Mouse (Mus musculus) thymus, adult 2 months (tissue): ENCODE measurements around the gene Fam76b. TPM values are rescaled to one million over a fixed set of nuclear protein-coding genes. Genes with fewer than 3 reads are reported as not detected.
A peak's percentile ranks its signal among the peaks of the same experiment; 100 is the strongest.

Source experiments
- DNase-seq: peaks from one replicate; pipeline ENCODE4 v3.0.0; 2021
- H3K27ac ChIP-seq: fragments of 200-500 bp; 2 replicates; pipeline ENCODE4 v1.5.1; 2012; ENCODE audit warnings: low read length, control low read depth; ENCODE audit not compliant: control insufficient read depth, insufficient read depth
- H3K27me3 ChIP-seq: fragments of 200-500 bp; 2 replicates; pipeline ENCODE4 v1.6.1; 2012; ENCODE audit warnings: mild to moderate bottlenecking, low read length, moderate library complexity, mixed read lengths; ENCODE audit not compliant: control insufficient read depth, insufficient read depth
- H3K36me3 ChIP-seq: fragments of 200-500 bp; 2 replicates; pipeline ENCODE4 v1.6.1; 2012; ENCODE audit warnings: mild to moderate bottlenecking, low read length, moderate library complexity; ENCODE audit not compliant: control insufficient read depth, insufficient read depth
- H3K4me1 ChIP-seq: fragments of 200-500 bp; replicated peaks from 2 replicates; pipeline ENCODE4 v1.6.1; 2012; ENCODE audit warnings: low read length; ENCODE audit not compliant: control insufficient read depth, insufficient read depth
- H3K4me3 ChIP-seq: fragments of 200-500 bp; 2 replicates; pipeline ENCODE4 v1.5.1; 2012; ENCODE audit warnings: mild to moderate bottlenecking, low read length, control low read depth, moderate library complexity; ENCODE audit not compliant: control insufficient read depth, insufficient read depth
- CTCF ChIP-seq: fragments of 200-500 bp; IDR thresholded peaks from 2 replicates; pipeline ENCODE4 v1.5.1; 2012; ENCODE audit warnings: mild to moderate bottlenecking, control low read depth, low read length, moderate library complexity, borderline replicate concordance; ENCODE audit not compliant: control insufficient read depth, poor library complexity, insufficient read depth; ENCODE audit errors: extremely low read depth
- POLR2A ChIP-seq: fragments of 200-500 bp; IDR thresholded peaks from 2 replicates; pipeline ENCODE4 v1.6.1; 2012; ENCODE audit warnings: mild to moderate bottlenecking, low read length, control low read depth, moderate library complexity; ENCODE audit not compliant: control insufficient read depth, poor library complexity, insufficient read depth; ENCODE audit errors: extremely low read depth
- WGBS: fragments of 180-500 bp; shearing (Covaris S2); methylation state at CpG from one replicate; pipeline ENCODE4 v1.1.7; 2018; 5-methylcytosine and 5-hydroxymethylcytosine counted together
- polyA plus RNA-seq: library from polyadenylated mRNA; depleted of rRNA; stranded (reverse); fragments of >200 nt; gene quantifications from 2 replicates; pipeline ENCODE4 v1.2.3, GENCODE M21; 2012

Gene Fam76b
- polyA plus RNA-seq, 1 experiment, result 17.2 TPM

- Histone ChIP-seq H3K27ac (no peak overlapping the region), H3K36me3 (no peaks in the 10 kb centered on the region), H3K4me1 (no peaks in the 10 kb centered on the region), H3K4me3 (no peak overlapping the region), H3K27me3 (no peaks in the 10 kb centered on the region)
- DNase-seq, result no peak
- WGBS, result 86% methylated on average over 2 of the region's 2 CpGs
- TF ChIP-seq POLR2A, result no peak
- TF ChIP-seq CTCF, result no peak
Measured at GRCm38 (mm10) chr9:13882478-13882877, 55.0 kb downstream of the Fam76b start.

GRCm38 (mm10) chr9:13888981-13889380 is 61.5 kb downstream of the Fam76b start:
- H3K4me3 ChIP-seq, result no peak overlapping the region
- no peaks in the 10 kb centered on the region for H3K27me3 ChIP-seq
- H3K4me1 ChIP-seq, result no peaks in the 10 kb centered on the region
- WGBS, result 82% methylated on average over 5 of the region's 5 CpGs
- no peak for TF ChIP-seq CTCF
- no peak for TF ChIP-seq POLR2A
- no peak overlapping the region for H3K27ac ChIP-seq
- H3K36me3 ChIP-seq, result no peaks in the 10 kb centered on the region
- no peak for DNase-seq

GRCm38 (mm10) chr9:13889657-13890056 is 62.1 kb downstream of the Fam76b start:
- H3K36me3 ChIP-seq, result no peaks in the 10 kb centered on the region
- H3K4me1 ChIP-seq, result no peaks in the 10 kb centered on the region
- 21% methylated on average over 9 of the region's 9 CpGs for WGBS
- TF ChIP-seq CTCF (peak; percentile 69; the same call in 1 of the 2 replicates), POLR2A (no peak)
- no peaks in the 10 kb centered on the region for H3K27me3 ChIP-seq
- H3K4me3 ChIP-seq, result no peak overlapping the region
- peak; percentile 71 for DNase-seq
- H3K27ac ChIP-seq, result no peak overlapping the region

GRCm38 (mm10) chr9:13890171-13890570 is 62.7 kb downstream of the Fam76b start:
- H3K27me3 ChIP-seq, result no peaks in the 10 kb centered on the region

DNA sequence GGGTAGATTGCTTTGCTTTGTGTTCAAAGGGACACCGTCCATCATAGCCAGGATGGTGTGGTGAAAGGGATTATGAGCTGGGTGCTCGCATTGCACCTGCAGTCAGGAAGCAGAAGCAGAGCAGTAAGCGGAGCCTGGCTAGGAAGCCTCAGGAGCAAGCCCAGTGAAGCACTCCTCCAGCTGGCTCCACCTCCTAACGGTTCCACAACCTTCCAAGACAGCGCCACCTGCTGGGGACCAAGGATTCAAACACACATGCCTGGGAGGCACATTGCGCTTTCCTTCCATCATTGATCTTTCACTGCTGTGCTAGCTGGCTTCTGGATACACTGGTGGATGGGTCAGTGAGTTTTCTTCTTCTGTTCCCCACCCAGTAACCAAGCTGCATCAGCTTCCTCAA is 64.4 kb downstream of the Fam76b start:
- WGBS, result 98% methylated on average over 6 of the region's 6 CpGs
- no peaks in the 10 kb centered on the region for H3K4me1 ChIP-seq
- no peak overlapping the region for H3K4me3 ChIP-seq

More at GRCm38 (mm10) chr9:13890171-13890570, 62.7 kb downstream of the Fam76b start:
- H3K27ac ChIP-seq, result no peak overlapping the region
- WGBS, result 73% methylated on average over 5 of the region's 5 CpGs
- H3K36me3 ChIP-seq, result no peaks in the 10 kb centered on the region
- TF ChIP-seq POLR2A, result no peak
- TF ChIP-seq CTCF, result no peak
- no peak for DNase-seq
- no peak overlapping the region for H3K4me3 ChIP-seq
- H3K4me1 ChIP-seq, result no peaks in the 10 kb centered on the region

DNA sequence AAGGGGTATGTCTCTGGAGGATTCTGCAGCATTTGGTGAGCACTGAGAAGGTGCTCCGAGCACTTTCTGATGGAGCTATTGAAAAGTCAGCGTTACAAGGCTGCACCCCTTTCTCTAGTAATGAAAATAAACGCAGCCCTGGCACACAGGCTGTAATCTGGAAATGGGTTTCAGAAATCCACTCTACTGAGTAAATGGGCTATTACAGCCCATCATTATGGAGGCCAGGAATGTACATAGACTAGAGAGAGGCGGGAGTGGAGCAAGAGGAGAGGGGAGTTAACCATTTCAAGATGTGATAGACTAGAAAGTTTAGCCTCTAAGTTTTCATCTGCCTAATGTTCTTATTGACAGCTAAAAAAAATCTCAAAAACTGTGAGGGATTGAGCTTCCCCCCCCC is 65.5 kb downstream of the Fam76b start:
- TF ChIP-seq POLR2A (no peak), CTCF (no peak)
- no peak for DNase-seq
- H3K36me3 ChIP-seq, result no peaks in the 10 kb centered on the region
- H3K27ac ChIP-seq, result no peak overlapping the region
- H3K4me3 ChIP-seq, result no peak overlapping the region
- 94% methylated on average over 4 of the region's 4 CpGs for WGBS
- no peaks in the 10 kb centered on the region for H3K4me1 ChIP-seq
- H3K27me3 ChIP-seq, result no peaks in the 10 kb centered on the region

More for the DNA sequence above, 64.4 kb downstream of the Fam76b start:
- Histone ChIP-seq H3K27ac (no peak overlapping the region), H3K27me3 (no peaks in the 10 kb centered on the region), H3K36me3 (no peaks in the 10 kb centered on the region)
- DNase-seq, result no peak
- TF ChIP-seq CTCF (no peak), POLR2A (no peak)

GRCm38 (mm10) chr9:13894491-13894890 is 67.0 kb downstream of the Fam76b start:
- 26% methylated on average over 8 of the region's 8 CpGs for WGBS
- TF ChIP-seq POLR2A (no peak), CTCF (no peak)
- Histone ChIP-seq H3K36me3 (no peaks in the 10 kb centered on the region), H3K27ac (peak overlapping the region; percentile 64), H3K4me1 (no peaks in the 10 kb centered on the region), H3K4me3 (no peak overlapping the region), H3K27me3 (no peaks in the 10 kb centered on the region)
- no peak for DNase-seq
